Mouse (Mus musculus): ENCODE results near the gene Gm3500.
"Not testable (repeated sequence)": the region's sequence is repeated elsewhere in the genome, so short reads cannot be mapped to it uniquely, and the experiment has no call there.

GRCm38 (mm10) chr14:5334828-5335227, 54.0 kb downstream of the Gm3500 start, which contains the start of gene Gm3542:
- not testable (repeated sequence) for TF ChIP-seq POLR2A, CTCF (IDR thresholded peaks at IDR 0.05; ENCODE audit: insufficient read depth, low read depth, low read length)
